Mouse (Mus musculus): ENCODE results near the gene Csmd2.
A peak's percentile ranks its signal among the peaks of the same experiment; 100 is the strongest.

Csmd2 gene

DNA sequence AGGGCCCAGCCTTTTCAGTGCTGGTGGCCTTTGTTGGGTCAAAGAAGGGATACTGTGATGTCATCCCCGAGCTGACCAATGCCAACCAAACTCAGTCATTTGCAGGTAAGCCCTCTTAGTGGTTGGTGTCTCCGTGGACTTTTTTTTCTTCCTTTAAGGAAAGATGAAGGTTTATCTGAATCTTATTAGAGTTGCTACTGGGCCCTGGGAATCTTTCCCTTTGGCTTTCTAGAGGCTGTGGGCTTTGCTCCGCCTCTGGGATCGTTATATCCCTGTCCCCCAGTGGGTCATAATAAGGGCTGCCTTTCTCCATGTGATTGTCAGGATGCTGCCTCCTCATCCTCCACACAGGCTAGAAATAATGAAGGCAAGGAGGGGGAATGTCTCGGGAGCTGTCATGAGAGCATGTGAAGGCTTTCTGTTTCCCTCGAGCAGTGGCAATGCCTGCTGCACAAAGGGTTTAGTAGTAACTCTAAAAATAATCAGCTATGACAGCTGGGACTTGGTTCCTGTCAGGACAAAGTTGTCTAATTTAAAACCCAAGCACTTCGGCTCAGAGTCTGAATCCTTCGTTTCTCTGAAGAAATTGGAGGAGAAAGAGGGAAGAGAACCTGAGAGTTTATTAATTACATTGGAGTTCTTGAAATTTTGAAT lies 273.4 kb downstream of the Csmd2 start, which contains the start of gene Hmgb4:
Hmgb4 (minus strand) TSS at position 51 of the 654 bp plus-strand sequence.
- DNase-seq = no peak

DNA sequence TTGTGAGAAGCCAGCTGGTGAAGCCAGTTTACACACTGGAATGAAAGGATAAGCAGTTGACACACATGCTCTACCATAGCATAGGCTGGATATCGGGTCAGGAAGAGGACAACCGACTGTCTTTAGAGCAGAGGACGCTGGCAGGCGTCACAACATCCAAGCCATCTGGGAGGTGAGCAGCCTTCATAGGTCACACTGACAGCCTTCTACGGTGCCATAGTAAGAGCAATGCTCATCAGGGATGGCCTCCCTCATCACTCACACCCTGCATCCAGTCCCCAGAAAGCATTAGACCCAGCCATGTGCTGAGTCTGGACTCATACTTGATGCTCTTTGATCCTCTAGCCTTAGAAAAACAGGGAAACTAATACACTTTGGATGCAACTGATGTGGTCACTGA lies 276.8 kb downstream of the Csmd2 start:
- no peak for DNase-seq

DNA sequence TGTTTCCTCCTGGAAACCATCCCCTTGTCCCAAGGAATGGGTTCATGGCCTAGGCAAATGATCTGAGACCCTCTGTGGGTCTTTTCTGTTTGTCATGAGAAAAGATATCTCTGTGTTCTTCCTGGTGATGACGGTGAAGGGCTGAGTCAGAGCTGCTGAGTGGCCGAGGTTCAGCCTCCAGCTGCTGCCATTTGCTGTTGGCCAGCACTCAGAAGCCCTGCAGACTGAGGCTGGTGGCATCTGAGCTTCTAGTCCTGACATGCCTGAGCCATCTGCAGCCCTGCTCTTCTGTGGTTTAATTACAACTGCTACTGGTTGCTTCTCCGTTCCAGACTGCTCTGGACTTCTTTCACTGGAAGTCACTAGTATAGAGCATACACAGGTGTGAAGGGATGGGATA lies 277.7 kb downstream of the Csmd2 start:
- DNase-seq = no peak

DNA sequence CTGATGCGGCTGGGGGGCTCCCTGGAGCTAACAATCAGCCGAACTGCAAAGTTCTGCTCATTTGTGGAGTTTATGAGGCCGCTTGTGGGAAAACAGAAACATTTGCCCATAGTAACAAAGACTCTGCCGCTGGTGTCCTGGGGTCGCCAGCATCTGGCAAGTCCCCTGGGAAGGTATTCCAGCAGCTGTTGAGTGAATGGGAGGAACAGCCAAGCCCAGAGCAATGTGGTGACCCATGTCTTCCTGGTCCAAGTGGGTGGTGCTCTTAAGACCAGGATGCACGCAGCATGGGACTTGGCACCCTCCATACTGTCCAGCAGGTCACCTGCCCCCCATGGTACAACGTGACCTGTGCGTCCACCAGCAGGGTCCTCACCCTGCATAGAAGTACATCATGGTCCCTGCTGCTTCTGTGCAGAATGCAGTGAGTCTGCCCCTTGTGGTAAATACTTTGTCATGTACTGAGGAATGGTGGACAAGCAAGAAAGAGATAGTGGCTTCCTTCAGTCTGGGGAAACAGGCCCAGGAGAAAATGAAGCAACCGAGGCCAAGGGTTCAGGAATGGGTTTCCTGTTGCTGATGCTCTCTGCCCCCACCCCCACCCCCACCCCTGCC lies 281.7 kb downstream of the Csmd2 start:
- no peak for DNase-seq

DNA sequence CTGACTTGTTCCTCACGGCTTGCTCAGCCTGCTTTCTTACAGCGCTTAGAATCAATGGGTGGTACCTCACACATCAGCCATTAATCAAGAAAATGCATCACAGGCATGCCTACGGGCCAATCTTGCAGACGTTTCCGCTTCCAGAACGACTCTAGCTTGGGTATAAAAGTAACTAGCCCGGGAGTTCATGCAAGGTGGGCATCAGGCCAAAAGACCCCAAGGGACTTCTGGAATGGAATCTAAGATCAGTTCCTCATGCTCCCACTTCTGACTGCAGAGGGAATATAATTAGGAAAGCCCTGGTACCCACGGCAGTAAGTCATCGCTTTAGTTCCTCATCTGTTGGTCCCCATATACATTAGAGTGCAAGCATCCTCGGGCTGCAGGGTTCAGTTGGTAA lies 282.5 kb downstream of the Csmd2 start:
- no peak for DNase-seq

DNA sequence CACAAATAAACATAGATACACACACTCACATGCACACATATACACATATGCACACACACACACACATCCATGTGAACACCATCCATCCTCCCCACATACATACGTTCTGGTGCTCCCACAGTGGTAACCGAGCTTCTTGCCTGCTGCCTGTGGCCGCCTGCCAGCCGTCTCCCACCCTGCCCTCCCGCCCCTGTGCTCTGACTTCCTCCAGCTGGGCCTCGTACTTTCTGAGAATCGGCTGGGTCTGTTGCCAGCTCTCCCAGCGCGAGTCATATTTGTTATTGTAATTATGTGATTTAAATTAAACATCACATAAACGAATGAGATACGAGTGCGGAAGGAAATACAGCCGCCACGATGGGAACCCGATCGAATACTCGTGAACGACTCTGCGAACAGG lies 283.3 kb downstream of the Csmd2 start:
- no peak for DNase-seq

DNA sequence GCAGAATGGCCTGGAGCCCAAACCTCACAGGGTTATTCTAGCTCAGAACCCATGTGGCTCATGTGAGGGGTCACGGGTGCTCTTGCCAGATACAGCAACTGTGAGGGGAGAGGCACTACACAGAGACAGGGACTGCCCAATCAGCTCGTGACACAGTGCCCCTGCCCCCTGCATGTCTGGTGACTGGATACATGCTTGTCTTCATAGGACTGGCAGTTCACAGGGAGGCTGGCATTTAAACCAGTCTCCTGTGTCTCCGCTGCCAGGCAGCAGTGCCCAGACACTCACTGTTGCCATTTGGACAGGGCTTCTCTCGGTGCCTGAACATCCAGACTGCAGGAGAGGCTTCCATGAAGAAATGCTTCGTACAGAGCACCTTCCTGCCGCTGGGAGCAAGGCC lies 284.8 kb downstream of the Csmd2 start:
- DNase-seq = peak; percentile 34 to 49

DNA sequence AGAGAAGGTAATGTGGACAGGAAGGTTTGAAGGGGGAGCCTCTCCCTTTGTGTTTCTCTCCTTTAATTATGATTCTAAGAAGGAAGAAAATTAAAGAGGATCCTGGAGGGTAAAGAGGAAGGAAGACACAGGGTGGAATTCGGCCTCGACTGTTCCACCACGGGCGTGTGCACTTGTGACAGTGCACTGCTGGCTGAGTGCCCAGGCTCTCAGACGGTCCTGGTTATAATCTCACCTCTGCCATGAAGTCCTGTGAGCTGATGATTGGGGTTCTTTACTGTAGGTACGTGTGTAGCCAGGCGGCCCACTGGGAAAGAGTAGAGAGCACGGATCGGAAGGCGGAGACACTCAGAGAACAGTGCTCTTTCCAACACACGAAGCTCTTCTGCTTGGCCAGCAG lies 285.5 kb downstream of the Csmd2 start:
- peak; percentile 6 to 10 for DNase-seq

DNA sequence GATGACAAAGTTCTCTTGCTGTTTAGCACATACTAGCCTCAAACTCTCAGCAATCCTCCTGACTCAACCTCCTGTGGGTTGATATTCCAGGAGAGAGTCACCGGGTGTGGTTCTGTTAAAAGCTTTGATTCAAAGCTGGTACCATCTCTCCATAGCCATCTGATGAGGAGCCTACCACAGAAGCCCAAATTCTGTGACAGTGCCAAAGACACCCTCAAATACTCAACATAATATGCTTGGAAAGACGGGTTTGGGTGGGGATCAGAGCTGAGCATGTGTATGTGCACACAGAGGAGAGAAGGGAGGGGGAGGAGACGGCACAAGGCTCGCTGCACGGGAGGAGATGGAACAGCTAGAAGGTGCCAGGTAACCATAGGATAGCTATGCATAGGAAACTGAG lies 287.5 kb downstream of the Csmd2 start:
- DNase-seq = no peak

DNA sequence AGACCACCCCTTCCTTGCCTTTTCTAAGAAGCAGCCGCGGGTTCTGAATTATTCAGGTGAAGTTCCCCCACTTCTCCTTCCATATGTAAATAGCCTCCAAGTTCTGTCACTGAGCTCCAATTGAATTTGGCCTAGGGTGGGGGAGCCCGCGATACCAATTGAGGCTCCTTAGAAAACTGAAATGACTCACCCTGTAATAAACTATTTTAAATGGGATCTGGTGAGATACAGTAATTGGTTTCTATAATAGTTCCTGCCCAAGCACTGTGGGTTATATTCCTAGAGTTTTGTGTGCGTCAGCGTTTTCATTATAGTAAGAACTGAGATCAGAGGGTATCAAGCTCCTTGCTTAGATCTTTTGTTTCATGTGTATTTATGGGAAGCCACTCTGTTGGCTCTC lies 287.9 kb downstream of the Csmd2 start:
- DNase-seq = no peak

DNA sequence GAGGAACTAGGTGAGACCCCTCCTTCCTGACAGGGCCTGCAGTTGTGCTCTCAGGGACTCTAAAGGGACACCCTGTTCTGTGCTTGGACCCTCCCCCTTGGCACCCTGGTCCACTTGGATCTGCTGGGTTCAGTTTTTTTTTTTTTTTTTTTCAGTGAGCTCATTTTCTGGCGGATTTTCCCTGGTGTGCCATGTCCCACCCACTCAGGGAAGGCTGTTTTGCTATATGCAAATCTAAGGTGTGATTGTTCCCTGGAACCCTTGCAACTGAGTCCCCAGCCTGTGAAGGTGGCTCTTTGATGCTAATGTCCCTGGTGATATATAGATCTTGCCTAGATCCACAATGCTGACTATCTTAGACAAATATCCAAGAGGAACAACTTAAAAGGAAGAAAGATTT lies 297.4 kb downstream of the Csmd2 start:
- DNase-seq = no peak

DNA sequence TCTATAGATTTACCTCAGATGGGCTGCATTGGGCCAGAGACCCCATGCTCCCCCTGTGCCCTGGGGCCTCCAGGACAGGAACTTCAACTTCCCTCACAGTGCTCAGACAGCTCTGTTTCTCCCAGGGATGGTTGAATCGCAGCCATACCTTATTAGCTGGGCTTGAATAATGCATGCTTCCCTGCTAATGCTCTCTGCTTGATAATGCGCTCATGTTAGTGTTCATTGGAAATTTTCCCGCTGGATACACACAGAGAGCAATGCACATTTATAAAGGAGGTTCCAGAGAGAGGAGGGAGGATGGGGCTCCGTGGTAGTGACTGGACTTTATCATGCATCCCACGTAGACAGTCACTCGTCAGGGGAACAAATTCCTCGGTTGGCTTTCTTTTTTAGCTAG lies 300.4 kb downstream of the Csmd2 start:
- DNase-seq = no peak

DNA sequence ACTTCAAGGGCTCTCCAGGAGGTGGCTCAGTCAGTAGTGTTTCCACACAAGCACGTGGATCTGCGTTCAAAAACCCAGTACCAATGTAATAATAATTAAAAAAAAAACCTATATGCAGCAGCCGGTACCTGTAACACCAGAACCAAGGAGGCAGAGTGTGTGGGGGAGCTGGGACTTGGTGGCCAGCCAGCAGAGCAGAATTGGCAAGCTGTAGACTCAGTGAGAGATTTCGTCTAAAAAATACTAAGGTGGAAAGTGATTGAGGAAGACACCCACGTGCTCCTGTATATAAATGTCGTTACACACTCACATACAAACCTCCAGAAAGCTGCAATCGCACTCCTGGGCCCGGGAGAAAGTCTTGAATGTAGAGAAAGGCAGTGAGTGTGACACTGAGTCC lies 316.4 kb downstream of the Csmd2 start:
- peak in 1 of 2 experiments; percentile 17 for DNase-seq

DNA sequence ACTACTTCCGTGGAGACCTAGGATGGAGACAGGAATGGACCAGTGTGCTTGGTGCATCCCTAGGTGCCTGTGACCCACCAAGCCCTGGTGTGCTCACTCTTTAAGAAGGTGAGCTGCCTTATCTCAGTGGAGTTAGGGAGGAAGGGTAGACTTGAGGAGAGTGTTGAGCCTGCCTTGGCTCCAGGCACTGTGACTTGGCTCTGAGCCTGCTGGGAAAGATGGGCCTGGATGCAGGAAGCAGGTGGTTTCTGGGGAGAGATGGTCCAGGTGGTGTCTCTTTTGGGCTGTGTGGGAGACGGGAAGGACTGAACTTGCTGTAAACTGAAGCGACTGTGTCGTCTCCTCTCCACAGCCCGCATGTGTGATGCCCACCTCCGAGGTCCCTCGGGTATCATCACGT lies 318.4 kb downstream of the Csmd2 start:
- peak; percentile 34 to 49 for DNase-seq

DNA sequence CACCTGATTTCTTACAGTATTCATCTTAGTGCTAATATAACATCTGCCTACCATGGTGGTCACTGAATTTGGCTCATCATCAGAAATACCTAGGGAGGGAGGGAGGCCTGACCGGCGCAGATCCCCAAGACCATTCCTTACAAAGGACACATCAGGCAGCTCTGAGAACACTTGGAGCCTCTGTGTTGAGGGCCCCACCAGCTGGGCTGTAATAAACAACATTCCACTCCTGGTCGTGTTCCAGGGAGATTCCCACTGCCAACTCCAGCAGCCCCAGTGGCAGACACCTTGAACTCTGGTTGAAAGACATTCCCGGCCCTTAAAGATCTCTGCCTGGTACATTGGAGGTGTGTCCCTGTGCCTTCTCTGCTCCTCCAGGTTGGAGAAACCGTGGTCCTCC lies 327.7 kb downstream of the Csmd2 start:
- no peak for DNase-seq

DNA sequence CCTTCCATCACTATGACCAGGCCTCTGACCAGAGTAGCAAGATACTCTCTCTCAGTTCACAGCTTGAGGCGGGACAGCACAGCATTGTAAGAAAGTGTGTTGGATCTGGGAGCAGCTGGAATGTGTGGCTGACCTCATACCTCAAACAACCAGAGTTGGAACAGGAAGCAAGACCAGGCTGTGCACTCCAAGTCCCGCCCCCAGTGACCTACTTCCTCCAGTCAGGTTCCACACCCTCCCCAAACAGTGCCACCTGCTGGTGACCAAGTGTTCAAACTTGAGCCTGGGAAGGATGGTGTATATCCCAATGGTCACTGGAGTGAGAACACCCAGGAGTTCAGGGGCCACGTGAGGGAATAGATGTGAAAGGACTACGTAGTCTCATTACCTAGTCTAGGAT lies 330.3 kb downstream of the Csmd2 start:
- no peak for DNase-seq

DNA sequence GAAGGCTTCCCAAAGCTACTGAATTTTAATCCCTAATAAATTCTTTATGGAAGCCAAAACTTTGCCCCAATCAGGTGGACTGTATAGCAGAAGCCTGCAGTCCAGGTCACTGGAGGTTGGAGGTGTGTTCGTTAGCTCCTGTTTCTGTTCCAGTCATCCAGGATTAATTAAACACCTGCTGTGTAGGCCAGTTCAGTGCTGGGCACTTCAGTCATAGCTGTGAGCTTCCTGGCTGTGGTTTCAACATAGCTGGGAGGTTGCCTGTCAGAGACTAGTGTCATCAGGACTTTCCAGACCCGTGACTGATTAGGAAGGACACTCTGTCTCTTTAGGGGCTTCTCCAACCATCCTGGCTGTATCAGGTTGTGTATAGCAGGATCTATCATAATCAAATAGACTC lies 337.9 kb downstream of the Csmd2 start:
- DNase-seq = peak in 1 of 2 experiments; percentile 30

DNA sequence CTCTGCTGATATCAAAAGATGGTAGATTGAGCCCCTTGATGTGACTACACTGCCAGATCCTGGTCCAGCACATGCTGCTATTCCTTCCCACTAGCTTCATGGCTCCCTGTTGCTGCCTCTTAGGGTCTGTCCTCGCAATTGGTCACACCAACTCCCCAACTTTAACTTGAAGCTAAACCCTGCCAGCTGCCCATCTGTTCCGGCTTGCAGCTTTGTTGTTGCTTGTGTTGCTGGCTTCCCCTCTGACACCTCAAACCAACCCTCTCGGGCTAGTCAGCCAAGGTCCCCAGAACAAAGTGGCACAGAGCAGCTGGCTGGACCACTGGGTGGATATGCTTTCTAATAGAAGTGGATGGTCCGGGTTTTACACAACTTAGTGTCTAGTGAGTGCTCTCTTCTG lies 339.1 kb downstream of the Csmd2 start:
- no peak for DNase-seq

DNA sequence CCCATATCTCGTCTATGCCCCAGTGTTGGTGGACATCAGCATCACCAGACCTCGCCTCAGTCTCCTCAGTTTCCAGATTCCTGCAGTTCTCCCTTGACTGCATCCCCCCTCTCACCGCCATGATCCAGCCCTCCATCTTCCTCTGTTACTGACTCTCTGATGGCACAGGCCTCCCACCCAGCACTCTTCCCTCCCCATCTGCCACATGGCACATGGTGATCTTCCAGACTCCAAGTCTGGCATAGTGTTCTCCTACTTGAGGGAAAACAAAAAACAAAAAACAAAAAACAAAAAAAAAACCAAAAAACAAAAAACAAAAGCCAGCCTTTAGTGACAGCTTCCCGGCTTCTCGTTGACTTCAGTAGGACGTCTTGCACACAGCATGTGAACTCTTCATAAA lies 339.8 kb downstream of the Csmd2 start:
- no peak for DNase-seq

DNA sequence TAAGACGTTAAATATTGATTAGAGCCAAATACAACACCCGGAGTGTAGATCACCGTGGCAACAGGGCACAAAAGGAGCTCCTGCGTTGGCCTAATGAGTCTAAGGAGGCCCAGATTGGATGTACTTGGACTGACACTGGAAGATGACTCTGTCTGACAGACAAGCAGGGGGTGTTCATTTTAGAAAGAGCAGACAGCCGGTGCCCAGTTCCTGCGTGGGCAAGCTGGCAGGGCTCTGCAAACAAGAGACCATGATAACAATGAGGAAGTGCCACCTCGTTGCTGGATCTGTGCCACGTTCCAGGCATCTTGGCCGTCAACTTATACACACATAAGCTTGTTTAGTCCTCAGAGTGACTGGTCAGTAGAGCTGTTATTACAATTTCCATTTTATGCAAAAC lies 342.9 kb downstream of the Csmd2 start:
- peak; percentile 63 to 69 for DNase-seq

DNA sequence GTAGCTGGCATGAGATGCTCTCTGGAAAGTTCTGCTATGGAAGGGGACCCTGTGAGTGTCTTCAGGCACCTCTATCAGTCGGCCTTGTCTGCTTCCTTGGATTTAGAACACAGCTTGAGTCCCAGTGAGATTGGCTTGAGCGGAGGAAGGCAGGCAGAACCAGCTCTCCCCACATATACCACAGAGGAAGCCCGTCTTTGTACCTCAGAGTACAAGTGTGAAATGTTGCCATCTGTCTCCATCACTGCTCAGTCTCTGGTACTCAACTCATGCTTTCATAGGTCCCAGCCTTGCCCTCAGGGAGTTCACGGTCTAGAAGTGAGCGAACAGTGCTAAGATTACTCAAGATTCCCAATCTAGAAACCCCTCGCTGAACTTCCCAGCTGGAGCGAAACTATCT lies 352.8 kb downstream of the Csmd2 start:
- DNase-seq = no peak

DNA sequence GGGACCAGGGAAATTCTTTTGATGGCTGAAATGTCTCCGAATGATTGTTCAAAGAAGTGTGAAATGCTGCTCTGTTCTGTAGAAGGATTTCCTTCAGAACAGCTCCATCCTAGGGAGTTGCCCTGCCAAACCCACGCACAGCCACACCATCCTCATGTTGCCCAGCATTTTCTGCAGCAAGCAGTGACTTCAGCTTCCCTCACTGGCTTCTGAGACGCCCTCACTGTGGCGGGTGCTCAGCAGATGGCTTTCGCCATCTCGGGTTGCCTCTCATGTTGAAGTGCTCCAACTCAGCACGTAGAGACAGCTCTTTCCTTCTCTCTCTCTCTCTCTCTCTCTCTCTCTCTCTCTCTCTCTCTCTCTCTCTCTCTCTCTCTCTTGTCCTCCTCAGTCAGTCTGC lies 353.7 kb downstream of the Csmd2 start:
- no peak for DNase-seq

DNA sequence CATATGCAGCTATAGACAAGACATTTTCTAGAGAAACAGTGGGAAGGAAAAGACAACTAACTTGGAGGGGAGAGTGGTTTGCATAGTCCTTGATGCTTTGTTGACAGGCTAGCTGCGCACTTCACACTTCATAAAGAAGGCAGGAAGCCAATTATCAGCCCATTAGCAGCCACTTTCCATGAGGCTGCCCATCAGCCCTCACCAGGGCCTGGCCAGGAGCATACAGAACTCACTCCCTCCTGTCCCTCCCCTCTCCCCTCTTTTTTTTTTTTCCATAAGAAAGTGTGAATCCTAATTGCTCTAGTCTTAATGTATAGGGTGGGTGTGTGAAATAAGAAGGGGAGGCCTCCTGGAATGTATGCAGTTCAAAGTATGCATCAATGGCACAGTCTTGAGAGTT lies 354.6 kb downstream of the Csmd2 start:
- DNase-seq = no peak

DNA sequence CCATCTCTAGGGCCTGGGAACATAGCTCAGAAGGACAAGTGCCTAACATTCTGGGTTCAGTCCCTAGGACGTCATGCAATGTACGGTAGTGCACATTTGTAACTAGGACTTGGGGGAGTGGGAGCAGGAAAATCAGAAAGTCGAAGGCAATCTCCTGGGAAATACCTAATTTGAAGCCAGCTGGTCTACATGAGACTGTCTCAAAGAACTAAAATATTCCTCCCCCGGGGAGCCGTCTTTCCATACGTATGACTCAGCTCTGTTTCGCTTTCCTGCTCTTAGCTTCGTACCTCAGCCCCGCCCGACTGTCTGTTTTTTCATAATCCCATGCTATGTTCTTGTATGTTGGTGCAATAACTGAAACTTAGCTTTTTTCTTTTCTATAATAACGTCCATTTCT lies 371.1 kb downstream of the Csmd2 start:
- DNase-seq = no peak

DNA sequence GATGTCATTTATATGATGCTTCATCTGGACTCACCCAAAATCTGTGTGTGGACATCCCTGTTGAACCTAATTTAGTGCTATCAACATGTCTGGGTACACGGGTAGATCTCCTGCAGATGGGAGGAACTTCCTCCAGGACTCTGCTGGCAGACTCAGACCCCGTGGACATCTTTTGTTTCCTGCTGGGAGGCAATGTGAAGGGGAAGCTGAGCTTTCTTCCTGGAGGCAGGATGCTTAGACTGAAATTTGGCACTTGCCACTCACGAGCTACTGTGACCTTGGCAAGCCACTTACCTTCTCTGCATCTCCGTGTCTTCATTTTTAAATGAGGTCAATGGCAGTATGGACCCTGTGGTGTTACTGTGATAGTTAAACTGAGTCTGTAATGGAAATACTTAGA lies 378.2 kb downstream of the Csmd2 start:
- DNase-seq = no peak

Data from cerebellum, postnatal 36 days (tissue).